Mouse (Mus musculus) megakaryocyte-erythroid progenitor cell, adult 5-6 weeks (primary cell): ENCODE data around the gene Erh. TPM values are rescaled to one million over a fixed set of nuclear protein-coding genes. Genes with fewer than 3 reads are reported as not detected.

Experiments used
- total RNA-seq, 2 experiments: library from RNA; stranded (forward) in 1 of 2; stranded (reverse) in 1 of 2; fragments of 200-1000, 215-1000 nt in 1 of 2; fragments of >200 nt in 1 of 2; fragmentation: Nextera tagmentation in 1 of 2; gene quantifications; 2 replicates each; pipeline ENCODE4 v1.2.3; 2014 to 2017

The Erh gene
- total RNA-seq, 2 experiments from 2014 or later: 103 to 140 TPM

Other genes starting within 250 kb of the Erh start
- gene Dcaf5, start 207.7 kb downstream of the Erh start, total RNA-seq (2014; fragmentation: Nextera tagmentation): 13.5 and 18.0 TPM in 2 replicates
- gene Dcaf5, start 207.7 kb downstream of the Erh start, total RNA-seq (2017): 10.1 and 12.1 TPM in 2 replicates
- 22.3 and 33.2 TPM in 2 replicates for gene Exd2, start 181.2 kb downstream of the Erh start, total RNA-seq (2014; fragmentation: Nextera tagmentation)
- 11.0 and 13.7 TPM in 2 replicates for gene Exd2, start 181.2 kb downstream of the Erh start, total RNA-seq (2017)
- gene Galnt16, start 126.1 kb downstream of the Erh start, total RNA-seq (2014; fragmentation: Nextera tagmentation): not detected in 2 replicates
- not detected in 2 replicates for gene Galnt16, start 126.1 kb downstream of the Erh start, total RNA-seq (2017)
- gene Slc39a9, start 458 bp downstream of the Erh start, total RNA-seq (2014; fragmentation: Nextera tagmentation): 19.6 and 28.4 TPM in 2 replicates
- 12.7 and 17.5 TPM in 2 replicates for gene Slc39a9, start 458 bp downstream of the Erh start, total RNA-seq (2017)
- gene Plekhd1, start 48.2 kb upstream of the Erh start, total RNA-seq (2014; fragmentation: Nextera tagmentation): 0.45 TPM in 1 of 2 replicates, not detected in the other
- gene Plekhd1, start 48.2 kb upstream of the Erh start, total RNA-seq (2017): not detected in 2 replicates
- not detected in 2 replicates for gene Ccdc177, start 116.3 kb upstream of the Erh start, total RNA-seq (2014; fragmentation: Nextera tagmentation)
- not detected in 2 replicates for gene Ccdc177, start 116.3 kb upstream of the Erh start, total RNA-seq (2017)
- gene Susd6, start 146.2 kb upstream of the Erh start, total RNA-seq (2014; fragmentation: Nextera tagmentation): 26.0 and 27.0 TPM in 2 replicates
- 17.3 and 26.4 TPM in 2 replicates for gene Susd6, start 146.2 kb upstream of the Erh start, total RNA-seq (2017)